Mouse (Mus musculus) ES-Bruce4 (cell line): ENCODE data around the gene Map2k5. TPM values are rescaled to one million over a fixed set of nuclear protein-coding genes. Genes with fewer than 3 reads are reported as not detected.

ENCODE experiments used
- H3K27ac ChIP-seq: 2 replicates; pipeline ENCODE4 v1.5.1; 2012; ENCODE audit warnings: low read length, inconsistent platforms; ENCODE audit not compliant: insufficient read depth
- H3K27me3 ChIP-seq: 2 replicates; pipeline ENCODE4 v1.6.1; 2012; ENCODE audit warnings: mild to moderate bottlenecking, low read length, inconsistent platforms; ENCODE audit not compliant: control insufficient read depth, poor library complexity, insufficient read depth, severe bottlenecking
- H3K36me3 ChIP-seq: 2 replicates; pipeline ENCODE4 v1.6.1; 2012; ENCODE audit warnings: inconsistent platforms, mild to moderate bottlenecking, low read length, moderate library complexity; ENCODE audit not compliant: control insufficient read depth, poor library complexity, insufficient read depth, severe bottlenecking
- H3K4me1 ChIP-seq: one replicate; pipeline ENCODE4 v1.8.1; 2011; ENCODE audit warnings: low read length; ENCODE audit not compliant: control insufficient read depth, insufficient read depth
- H3K4me3 ChIP-seq: 2 replicates; pipeline ENCODE4 v1.5.1; 2011; ENCODE audit warnings: low read depth, mild to moderate bottlenecking, low read length
- H3K9ac ChIP-seq: 2 replicates; pipeline ENCODE4 v1.6.1; 2012; ENCODE audit warnings: low read depth, mild to moderate bottlenecking, inconsistent platforms; ENCODE audit not compliant: poor library complexity, severe bottlenecking
- H3K9me3 ChIP-seq: replicated peaks from 2 replicates; pipeline ENCODE4 v1.6.1; 2012; ENCODE audit warnings: mild to moderate bottlenecking, low read length, inconsistent platforms; ENCODE audit not compliant: control insufficient read depth, poor library complexity, insufficient read depth, severe bottlenecking
- CTCF ChIP-seq: IDR thresholded peaks from one replicate; pipeline ENCODE4 v1.8.1; 2011; ENCODE audit warnings: low read depth, low read length
- EP300 ChIP-seq: IDR thresholded peaks from 2 replicates; pipeline ENCODE4 v1.6.1; 2011; ENCODE audit warnings: low read depth, low read length; ENCODE audit not compliant: insufficient read depth
- POLR2A ChIP-seq: IDR thresholded peaks from one replicate; pipeline ENCODE4 v1.8.1; 2011; ENCODE audit warnings: low read length; ENCODE audit not compliant: insufficient read depth
- polyA plus RNA-seq: library from polyadenylated mRNA; stranded (reverse); fragments of >200 nt; gene quantifications from 2 replicates; pipeline ENCODE4 v1.2.4, GENCODE M21; 2011; ENCODE audit warnings: low read depth; ENCODE audit not compliant: missing spikeins, insufficient read depth, insufficient read length

Map2k5 gene
- polyA plus RNA-seq, 1 experiment, result 27.8 TPM

DNA sequence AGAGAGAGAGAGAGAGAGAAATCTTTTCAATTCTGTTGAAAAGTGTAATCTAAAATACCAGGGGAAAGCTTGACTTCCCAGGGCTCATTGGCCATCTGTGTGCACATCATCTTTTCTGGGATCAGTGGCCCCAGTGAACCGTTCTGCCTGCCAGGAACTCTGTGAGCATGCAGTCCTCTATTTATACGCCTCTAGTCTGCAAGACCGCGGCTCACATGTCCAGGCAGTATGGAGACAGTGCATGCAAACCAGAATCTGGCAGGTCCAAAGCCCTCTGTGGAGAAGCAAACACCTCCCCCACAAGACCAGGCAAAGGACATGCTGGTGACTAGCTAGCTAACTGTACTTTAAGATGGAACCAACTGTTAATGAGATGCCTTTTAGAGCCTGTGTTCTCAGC lies 41.9 kb downstream of the Map2k5 start:
- H3K9ac ChIP-seq, result no peak overlapping the region
- TF ChIP-seq POLR2A, result no peak
- no peak for TF ChIP-seq CTCF
- no peak for TF ChIP-seq EP300
- no peaks in the 10 kb centered on the region for H3K4me1 ChIP-seq
- H3K4me3 ChIP-seq, result no peak overlapping the region
- no peaks in the 10 kb centered on the region for H3K36me3 ChIP-seq
- H3K9me3 ChIP-seq, result no peaks in the 10 kb centered on the region
- H3K27me3 ChIP-seq, result no peaks in the 10 kb centered on the region
- no peak overlapping the region for H3K27ac ChIP-seq

DNA sequence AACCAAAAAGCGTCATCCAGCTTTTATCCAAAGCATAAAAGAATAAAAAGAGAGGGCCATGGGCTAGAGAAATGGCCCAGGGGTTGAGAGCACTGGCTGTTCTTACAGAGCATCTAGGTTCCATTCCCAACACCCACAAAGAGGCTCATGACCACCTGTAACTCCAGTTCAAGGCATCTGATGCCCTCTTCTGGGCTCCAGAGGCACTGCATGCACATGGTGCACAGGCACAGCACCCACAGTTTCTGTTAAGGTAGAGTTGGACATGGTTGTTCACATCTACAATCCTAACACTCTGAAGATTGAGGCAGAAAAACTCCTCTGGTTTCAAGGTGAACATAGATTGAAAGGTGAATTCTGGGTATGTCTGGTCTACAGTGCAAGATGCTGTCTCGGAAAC lies 44.6 kb downstream of the Map2k5 start:
- Histone ChIP-seq H3K27me3 (no peaks in the 10 kb centered on the region), H3K36me3 (no peaks in the 10 kb centered on the region)
- TF ChIP-seq CTCF (peak; percentile 78), POLR2A (no peak), EP300 (no peak)

DNA sequence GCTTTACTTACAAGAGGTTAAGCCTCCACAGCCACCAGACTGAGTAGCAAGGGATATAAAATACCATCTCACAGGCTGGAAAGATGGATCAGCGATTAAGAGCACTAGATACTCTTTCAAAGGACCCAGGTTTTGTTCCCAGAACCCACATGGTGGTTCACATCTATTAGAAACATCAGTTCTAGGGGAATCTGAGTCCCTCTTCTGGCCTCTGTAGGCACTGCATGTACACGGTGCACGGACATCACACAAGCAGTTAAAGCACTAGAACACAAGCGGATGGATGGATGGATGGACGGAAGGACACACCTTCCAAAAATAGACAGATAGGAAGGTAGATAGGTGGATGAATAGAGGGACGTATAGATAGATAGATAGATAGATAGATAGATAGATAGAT lies 46.5 kb downstream of the Map2k5 start:
- H3K4me3 ChIP-seq, result no peak overlapping the region
- no peaks in the 10 kb centered on the region for H3K36me3 ChIP-seq

More for the DNA sequence above, 44.6 kb downstream of the Map2k5 start:
- H3K4me1 ChIP-seq, result no peaks in the 10 kb centered on the region
- no peak overlapping the region for H3K9ac ChIP-seq
- H3K27ac ChIP-seq, result no peak overlapping the region
- H3K4me3 ChIP-seq, result no peak overlapping the region
- no peaks in the 10 kb centered on the region for H3K9me3 ChIP-seq

DNA sequence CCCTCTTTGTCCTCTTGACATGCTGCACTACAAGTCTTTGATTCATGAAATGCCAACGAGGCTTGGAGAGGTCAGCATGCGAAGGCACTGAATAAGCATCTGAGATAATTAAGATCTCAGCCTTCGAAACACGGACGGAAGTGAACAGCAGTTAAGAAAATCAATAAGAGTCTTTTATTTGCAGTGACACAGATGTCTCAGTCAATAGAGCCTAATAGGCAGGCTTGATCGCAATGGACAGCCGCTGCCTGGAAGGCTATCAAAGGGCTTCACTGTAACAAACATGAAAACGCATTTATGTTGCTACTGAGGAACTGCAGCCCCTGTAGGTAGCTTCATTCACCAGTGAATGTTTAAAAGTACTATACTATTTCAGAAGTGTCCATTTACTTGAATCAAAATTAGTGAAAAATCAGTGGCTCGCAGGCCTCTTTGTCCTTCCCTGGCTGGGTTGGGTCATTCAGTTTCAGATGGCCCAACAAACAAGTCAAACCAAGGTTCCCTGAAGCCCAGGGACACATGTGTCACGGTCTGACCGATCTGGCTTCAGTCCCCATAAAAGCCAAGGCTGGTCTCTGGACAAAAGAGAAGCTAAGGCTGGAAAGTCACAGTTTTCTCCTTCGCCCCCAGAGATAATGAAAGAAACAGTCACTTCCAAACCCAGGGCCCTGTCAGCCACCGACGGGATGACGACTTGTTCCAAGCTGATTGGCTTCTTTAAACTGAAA lies 48.6 kb downstream of the Map2k5 start:
- no peaks in the 10 kb centered on the region for H3K9me3 ChIP-seq
- no peak overlapping the region for H3K27ac ChIP-seq
- no peaks in the 10 kb centered on the region for H3K36me3 ChIP-seq
- no peak overlapping the region for H3K4me3 ChIP-seq
- TF ChIP-seq POLR2A (no peak), CTCF (no peak), EP300 (no peak)
- H3K4me1 ChIP-seq, result no peaks in the 10 kb centered on the region
- no peak overlapping the region for H3K9ac ChIP-seq
- no peaks in the 10 kb centered on the region for H3K27me3 ChIP-seq

More for the DNA sequence above, 46.5 kb downstream of the Map2k5 start:
- H3K27ac ChIP-seq, result no peak overlapping the region
- no peaks in the 10 kb centered on the region for H3K4me1 ChIP-seq
- no peak for TF ChIP-seq CTCF
- TF ChIP-seq POLR2A, result no peak
- no peak for TF ChIP-seq EP300
- H3K27me3 ChIP-seq, result no peaks in the 10 kb centered on the region
- H3K9ac ChIP-seq, result no peak overlapping the region
- no peaks in the 10 kb centered on the region for H3K9me3 ChIP-seq

DNA sequence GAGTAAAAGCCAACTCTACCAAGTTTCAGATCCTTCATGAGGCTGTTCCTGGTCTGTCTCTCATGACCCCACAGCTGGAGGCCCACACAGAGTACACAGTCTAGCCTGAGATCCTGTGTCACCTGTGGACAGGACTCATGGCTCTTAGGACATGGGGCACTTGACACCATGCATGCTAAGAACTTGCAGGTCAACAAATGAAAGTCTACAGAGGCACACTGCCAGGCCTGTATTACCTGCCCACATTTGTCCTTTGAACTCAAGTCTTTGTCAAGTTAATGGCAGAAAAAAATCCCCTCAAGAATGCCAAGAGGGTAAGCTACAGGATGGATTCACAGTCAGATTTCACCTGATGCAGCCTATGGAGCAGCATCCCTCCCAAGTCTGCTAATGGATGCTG lies 62.5 kb downstream of the Map2k5 start:
- Histone ChIP-seq H3K9ac (no peak overlapping the region), H3K4me3 (no peak overlapping the region), H3K36me3 (no peaks in the 10 kb centered on the region; the same call in 1 of the 2 replicates), H3K9me3 (no peaks in the 10 kb centered on the region), H3K4me1 (no peaks in the 10 kb centered on the region), H3K27me3 (no peaks in the 10 kb centered on the region), H3K27ac (no peak overlapping the region)
- TF ChIP-seq POLR2A (no peak), CTCF (no peak), EP300 (no peak)

DNA sequence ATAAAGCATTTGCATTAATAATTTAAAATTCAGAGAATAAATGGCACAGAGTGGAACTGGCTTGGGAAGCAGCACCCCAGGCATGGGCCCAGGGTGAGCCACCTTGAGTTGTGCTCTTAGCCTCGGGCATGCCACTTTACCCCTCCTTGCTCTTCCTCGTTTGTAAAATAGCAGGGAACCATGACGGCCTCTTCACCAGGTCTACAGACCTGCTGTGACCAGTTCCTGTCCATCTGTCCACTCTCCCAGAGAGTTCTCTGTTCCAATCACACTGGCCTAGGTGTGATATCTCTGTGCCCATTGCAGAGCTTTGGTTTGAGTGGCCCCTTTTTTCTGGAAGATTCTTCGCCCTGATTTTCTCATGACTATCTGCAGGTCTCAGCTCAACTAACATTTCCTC lies 63.6 kb downstream of the Map2k5 start:
- no peak for TF ChIP-seq EP300
- TF ChIP-seq POLR2A, result no peak
- no peak for TF ChIP-seq CTCF
- Histone ChIP-seq H3K36me3 (no peaks in the 10 kb centered on the region; the same call in 1 of the 2 replicates), H3K9ac (no peak overlapping the region), H3K27me3 (no peaks in the 10 kb centered on the region), H3K9me3 (no peaks in the 10 kb centered on the region), H3K4me1 (no peaks in the 10 kb centered on the region), H3K4me3 (no peak overlapping the region), H3K27ac (no peak overlapping the region)
